Mouse (Mus musculus): ENCODE results near the gene Snd1. TPM values are rescaled to one million over a fixed set of nuclear protein-coding genes. Genes with fewer than 3 reads are reported as not detected.

Snd1 gene
- polyA plus RNA-seq, 1 experiment from 2014 or later, result 127 TPM

DNA sequence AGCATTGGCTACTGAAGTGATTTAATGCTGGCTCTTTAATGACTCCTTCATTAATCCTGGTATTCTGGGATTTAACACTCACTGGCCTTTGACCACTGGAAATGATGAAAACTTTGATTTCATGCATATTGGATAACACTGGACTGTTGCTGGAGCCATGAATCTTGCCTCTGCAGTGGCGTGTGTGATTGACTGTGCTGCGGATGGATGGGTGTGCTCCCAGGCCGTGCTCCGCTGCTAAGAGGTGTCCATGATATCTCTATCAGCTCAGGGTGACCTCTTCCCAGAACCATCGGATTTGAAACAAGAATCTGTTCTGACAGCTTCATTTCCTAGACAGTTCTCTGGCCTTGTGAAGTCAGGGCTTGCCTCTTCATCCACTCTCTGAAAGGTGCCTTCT lies 210.8 kb downstream of the Snd1 start:
- Histone ChIP-seq H3K27ac (ENCODE audit: low read depth, low read length) (no peak overlapping the region), H3K36me3 (ENCODE audit: control insufficient read depth, insufficient read depth, low read length) (no peaks in the 10 kb centered on the region), H3K27me3 (ENCODE audit: control insufficient read depth, insufficient read depth, low read length) (no peaks in the 10 kb centered on the region), H3K4me2 (replicated peaks; ENCODE audit: low read depth, low read length) (no peak overlapping the region), H3K9ac (ENCODE audit: low read depth, low read length) (no peak overlapping the region), H3K4me1 (ENCODE audit: control insufficient read depth, insufficient read depth, low read length) (peaks cover 15% of the 10 kb centered on the region), H3K9me3 (ENCODE audit: control insufficient read depth, low read length) (no peaks in the 10 kb centered on the region), H3K4me3 (ENCODE audit: low read length) (no peak overlapping the region)
- WGBS, result 52% methylated on average over 5 of the region's 5 CpGs
- peak; percentile 94 for ATAC-seq (ENCODE audit: low FRiP score, low TSS enrichment)

DNA sequence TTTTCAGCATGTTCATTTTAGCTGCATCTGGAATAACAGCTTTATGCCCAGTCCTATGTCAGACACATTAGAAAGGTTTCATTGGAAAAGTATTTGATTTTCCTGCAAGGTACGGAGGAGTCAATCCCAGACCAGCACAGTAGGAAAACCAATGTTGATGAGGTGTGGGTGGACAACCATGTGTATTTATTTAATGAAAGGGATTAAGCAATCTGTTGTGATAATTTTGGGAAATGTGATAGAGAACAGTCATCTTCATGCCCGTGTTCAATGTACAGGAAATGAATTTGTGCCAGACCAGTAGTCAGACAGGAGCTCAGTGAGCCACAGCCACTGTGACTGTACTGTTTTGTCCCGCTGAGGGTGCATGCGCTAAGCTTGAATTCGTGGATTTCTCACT lies 212.8 kb downstream of the Snd1 start:
- H3K4me2 ChIP-seq (replicated peaks; ENCODE audit: low read depth, low read length), result no peak overlapping the region
- no peaks in the 10 kb centered on the region for H3K9me3 ChIP-seq (ENCODE audit: control insufficient read depth, low read length)
- H3K27me3 ChIP-seq (ENCODE audit: control insufficient read depth, insufficient read depth, low read length), result no peaks in the 10 kb centered on the region
- H3K4me1 ChIP-seq (ENCODE audit: control insufficient read depth, insufficient read depth, low read length), result 0 out of 2 replicates have a peak, but pooled peaks cover 3% of the 10 kb centered on the region
- 79% methylated on average over 5 of the region's 5 CpGs for WGBS
- ATAC-seq (ENCODE audit: low FRiP score, low TSS enrichment), result no peak
- no peak overlapping the region for H3K4me3 ChIP-seq (ENCODE audit: low read length)
- no peaks in the 10 kb centered on the region for H3K36me3 ChIP-seq (ENCODE audit: control insufficient read depth, insufficient read depth, low read length)
- no peak overlapping the region for H3K9ac ChIP-seq (ENCODE audit: low read depth, low read length)
- no peak overlapping the region for H3K27ac ChIP-seq (ENCODE audit: low read depth, low read length)

DNA sequence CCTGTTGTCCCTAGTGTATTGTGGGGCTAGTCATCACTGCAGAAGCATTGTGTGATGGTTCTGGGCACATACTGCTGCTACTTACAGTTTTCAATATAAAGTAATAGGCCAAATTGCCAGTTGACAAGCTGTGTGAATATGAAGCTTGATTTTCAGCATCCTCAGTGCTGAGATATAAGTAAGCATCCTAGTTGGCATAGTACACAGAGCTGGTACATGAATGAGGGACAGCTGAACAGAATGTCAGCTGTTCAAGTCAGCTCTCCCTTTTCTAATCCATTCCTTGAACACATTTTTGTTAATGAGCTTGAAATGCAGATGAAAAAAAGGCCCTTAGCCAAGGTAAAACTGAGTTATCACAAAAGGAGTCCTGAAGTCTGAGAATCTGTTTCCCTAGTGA lies 217.7 kb downstream of the Snd1 start:
- Histone ChIP-seq H3K27me3 (ENCODE audit: control insufficient read depth, insufficient read depth, low read length) (no peaks in the 10 kb centered on the region), H3K4me1 (ENCODE audit: control insufficient read depth, insufficient read depth, low read length) (no peaks in the 10 kb centered on the region), H3K9me3 (ENCODE audit: control insufficient read depth, low read length) (no peaks in the 10 kb centered on the region), H3K9ac (ENCODE audit: low read depth, low read length) (no peak overlapping the region), H3K4me3 (ENCODE audit: low read length) (no peak overlapping the region), H3K27ac (ENCODE audit: low read depth, low read length) (no peak overlapping the region), H3K4me2 (replicated peaks; ENCODE audit: low read depth, low read length) (no peak overlapping the region), H3K36me3 (ENCODE audit: control insufficient read depth, insufficient read depth, low read length) (no peaks in the 10 kb centered on the region)
- no peak for ATAC-seq (ENCODE audit: low FRiP score, low TSS enrichment)

DNA sequence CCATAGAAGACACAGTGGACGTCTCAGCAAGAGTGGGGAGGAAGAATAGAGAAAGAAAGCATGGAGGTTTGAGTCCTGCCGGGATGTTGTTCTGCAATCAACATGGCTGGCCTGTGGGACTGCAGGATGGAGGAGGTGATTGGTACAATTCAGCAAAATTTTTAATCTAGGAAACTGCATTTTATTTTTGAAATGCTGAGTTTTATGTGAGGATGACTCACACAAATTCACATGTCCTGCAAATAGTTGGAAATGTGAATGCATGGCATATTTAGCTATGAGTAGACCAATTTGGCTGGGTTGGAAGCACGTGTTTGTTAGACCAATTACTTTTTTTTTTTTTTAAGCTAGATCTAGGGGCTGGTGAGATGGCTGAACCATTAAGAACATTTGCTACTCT lies 222.3 kb downstream of the Snd1 start:
- Histone ChIP-seq H3K4me1 (ENCODE audit: control insufficient read depth, insufficient read depth, low read length) (no peaks in the 10 kb centered on the region), H3K27me3 (ENCODE audit: control insufficient read depth, insufficient read depth, low read length) (no peaks in the 10 kb centered on the region), H3K9me3 (ENCODE audit: control insufficient read depth, low read length) (no peaks in the 10 kb centered on the region), H3K36me3 (ENCODE audit: control insufficient read depth, insufficient read depth, low read length) (no peaks in the 10 kb centered on the region), H3K4me2 (replicated peaks; ENCODE audit: low read depth, low read length) (no peak overlapping the region), H3K9ac (ENCODE audit: low read depth, low read length) (no peak overlapping the region), H3K4me3 (ENCODE audit: low read length) (no peak overlapping the region), H3K27ac (ENCODE audit: low read depth, low read length) (no peak overlapping the region)
- 83% methylated on average over 3 of the region's 3 CpGs for WGBS
- no peak for ATAC-seq (ENCODE audit: low FRiP score, low TSS enrichment)

DNA sequence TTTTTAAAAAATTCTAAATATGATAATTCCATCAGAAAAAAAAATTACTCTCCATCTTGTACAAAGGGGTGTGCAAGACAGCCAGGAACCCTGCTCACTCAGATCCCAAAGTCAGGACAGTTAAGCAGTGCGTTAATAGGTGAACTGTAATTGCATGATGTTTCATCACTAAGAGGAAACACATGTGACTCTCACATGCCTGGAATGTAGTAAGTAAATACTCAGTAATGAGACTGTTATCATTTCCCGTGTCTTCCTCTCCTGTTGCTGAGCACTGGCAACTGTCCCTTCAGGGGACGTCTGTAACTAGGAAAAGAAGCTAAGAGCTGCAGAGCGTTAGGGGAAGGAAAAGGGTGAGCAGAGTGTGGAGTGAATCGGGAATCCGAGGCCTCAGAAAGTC lies 229.7 kb downstream of the Snd1 start:
- H3K4me3 ChIP-seq (ENCODE audit: low read length), result no peak overlapping the region
- H3K4me2 ChIP-seq (replicated peaks; ENCODE audit: low read depth, low read length), result no peak overlapping the region
- ATAC-seq (ENCODE audit: low FRiP score, low TSS enrichment), result no peak
- 61% methylated on average over 6 of the region's 6 CpGs for WGBS
- no peaks in the 10 kb centered on the region for H3K9me3 ChIP-seq (ENCODE audit: control insufficient read depth, low read length)
- H3K4me1 ChIP-seq (ENCODE audit: control insufficient read depth, insufficient read depth, low read length), result 0 out of 2 replicates have a peak, but pooled peaks cover 13% of the 10 kb centered on the region
- no peaks in the 10 kb centered on the region for H3K27me3 ChIP-seq (ENCODE audit: control insufficient read depth, insufficient read depth, low read length)
- no peak overlapping the region for H3K27ac ChIP-seq (ENCODE audit: low read depth, low read length)
- H3K9ac ChIP-seq (ENCODE audit: low read depth, low read length), result no peak overlapping the region
- peaks cover 21% of the 10 kb centered on the region; the same call in 1 of the 2 replicates for H3K36me3 ChIP-seq (ENCODE audit: control insufficient read depth, insufficient read depth, low read length)

DNA sequence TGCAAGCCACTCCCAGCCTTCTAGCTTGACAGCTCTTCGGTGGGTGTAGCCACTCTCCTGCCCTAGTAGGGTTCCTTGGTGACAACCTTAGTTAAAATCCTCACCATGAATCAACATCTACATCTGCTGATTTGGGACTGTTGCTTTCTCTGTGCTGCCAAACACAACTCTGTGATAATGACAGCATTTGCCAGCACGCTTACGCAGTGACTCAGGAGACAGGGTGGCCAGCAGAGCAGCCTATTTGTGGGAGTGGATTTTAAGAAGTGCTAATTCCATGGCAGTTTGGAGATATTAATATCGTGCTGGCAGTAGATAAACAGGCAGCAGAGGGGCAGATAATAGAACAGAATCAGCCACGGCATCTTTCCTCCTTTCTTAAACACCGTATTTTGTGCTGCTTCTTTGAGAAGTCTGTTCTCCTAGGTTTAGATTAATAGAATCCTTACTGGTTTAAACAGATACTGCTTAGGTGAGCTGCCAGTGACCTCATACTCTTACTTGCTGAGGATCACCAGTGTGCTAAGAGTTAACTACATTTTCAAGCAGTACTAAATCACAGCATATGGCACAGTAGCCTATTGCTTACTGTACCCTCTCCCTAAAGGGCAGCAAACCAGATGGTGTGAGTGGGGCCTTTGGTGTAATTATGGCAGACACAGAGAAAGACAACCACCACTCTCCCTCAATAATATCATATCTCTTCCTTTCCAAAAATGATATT lies 230.6 kb downstream of the Snd1 start:
- WGBS, result 84% methylated on average over 6 of the region's 6 CpGs
- no peak overlapping the region for H3K4me2 ChIP-seq (replicated peaks; ENCODE audit: low read depth, low read length)
- no peak overlapping the region for H3K9ac ChIP-seq (ENCODE audit: low read depth, low read length)
- H3K36me3 ChIP-seq (ENCODE audit: control insufficient read depth, insufficient read depth, low read length), result peaks cover 21% of the 10 kb centered on the region; the same call in 1 of the 2 replicates
- 0 out of 2 replicates have a peak, but pooled peaks cover 17% of the 10 kb centered on the region for H3K4me1 ChIP-seq (ENCODE audit: control insufficient read depth, insufficient read depth, low read length)
- H3K27ac ChIP-seq (ENCODE audit: low read depth, low read length), result no peak overlapping the region
- H3K4me3 ChIP-seq (ENCODE audit: low read length), result no peak overlapping the region
- H3K9me3 ChIP-seq (ENCODE audit: control insufficient read depth, low read length), result no peaks in the 10 kb centered on the region
- ATAC-seq (ENCODE audit: low FRiP score, low TSS enrichment), result no peak
- no peaks in the 10 kb centered on the region for H3K27me3 ChIP-seq (ENCODE audit: control insufficient read depth, insufficient read depth, low read length)

DNA sequence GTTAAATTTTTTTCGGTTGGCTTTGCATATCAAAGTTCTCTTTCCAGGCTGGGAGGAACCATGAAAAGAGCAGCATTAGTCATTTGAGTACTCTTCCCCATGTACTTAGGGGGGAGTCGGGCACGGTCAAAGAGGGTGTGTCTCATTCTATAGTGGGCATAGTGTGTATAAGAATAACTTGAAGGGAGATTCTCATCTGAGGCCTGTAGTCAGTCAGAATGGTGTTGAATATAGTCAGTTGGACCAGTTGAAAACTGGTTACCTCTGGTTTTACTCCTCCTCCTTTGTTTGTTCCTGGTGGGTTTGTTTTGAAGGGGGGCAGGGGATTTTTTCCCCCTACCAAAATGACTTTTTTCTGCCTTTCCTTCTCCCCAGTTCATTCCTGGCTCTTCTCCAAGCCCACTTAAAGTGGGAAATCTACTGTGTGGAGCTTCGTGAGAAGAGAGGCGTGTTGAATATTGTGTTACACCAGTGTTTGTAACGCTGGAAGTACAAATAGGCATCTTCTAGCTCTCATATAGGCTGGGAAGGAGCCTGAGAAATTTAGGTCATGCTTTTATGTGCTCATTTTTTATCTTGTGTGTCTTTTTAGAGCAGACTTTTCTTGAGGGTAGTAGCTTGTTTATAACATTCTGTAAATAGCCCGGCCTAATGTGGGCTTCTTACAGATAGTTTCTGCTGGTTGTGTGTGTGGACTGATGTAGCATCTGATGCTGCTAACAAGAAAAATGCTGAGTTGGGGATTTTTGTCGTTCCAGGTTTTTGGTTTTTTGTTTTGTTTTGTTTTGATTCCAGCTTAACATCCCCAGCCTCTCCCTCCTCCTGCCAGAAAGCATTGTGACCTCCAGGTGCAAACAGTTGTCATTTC lies 231.4 kb downstream of the Snd1 start:
- Histone ChIP-seq H3K36me3 (ENCODE audit: control insufficient read depth, insufficient read depth, low read length) (peaks cover 21% of the 10 kb centered on the region; the same call in 1 of the 2 replicates), H3K9me3 (ENCODE audit: control insufficient read depth, low read length) (no peaks in the 10 kb centered on the region), H3K9ac (ENCODE audit: low read depth, low read length) (no peak overlapping the region), H3K27ac (ENCODE audit: low read depth, low read length) (no peak overlapping the region), H3K4me3 (ENCODE audit: low read length) (no peak overlapping the region), H3K4me2 (replicated peaks; ENCODE audit: low read depth, low read length) (no peak overlapping the region), H3K4me1 (ENCODE audit: control insufficient read depth, insufficient read depth, low read length) (0 out of 2 replicates have a peak, but pooled peaks cover 17% of the 10 kb centered on the region), H3K27me3 (ENCODE audit: control insufficient read depth, insufficient read depth, low read length) (no peaks in the 10 kb centered on the region)
- ATAC-seq (ENCODE audit: low FRiP score, low TSS enrichment), result no peak
- WGBS, result 69% methylated on average over 8 of the region's 8 CpGs

DNA sequence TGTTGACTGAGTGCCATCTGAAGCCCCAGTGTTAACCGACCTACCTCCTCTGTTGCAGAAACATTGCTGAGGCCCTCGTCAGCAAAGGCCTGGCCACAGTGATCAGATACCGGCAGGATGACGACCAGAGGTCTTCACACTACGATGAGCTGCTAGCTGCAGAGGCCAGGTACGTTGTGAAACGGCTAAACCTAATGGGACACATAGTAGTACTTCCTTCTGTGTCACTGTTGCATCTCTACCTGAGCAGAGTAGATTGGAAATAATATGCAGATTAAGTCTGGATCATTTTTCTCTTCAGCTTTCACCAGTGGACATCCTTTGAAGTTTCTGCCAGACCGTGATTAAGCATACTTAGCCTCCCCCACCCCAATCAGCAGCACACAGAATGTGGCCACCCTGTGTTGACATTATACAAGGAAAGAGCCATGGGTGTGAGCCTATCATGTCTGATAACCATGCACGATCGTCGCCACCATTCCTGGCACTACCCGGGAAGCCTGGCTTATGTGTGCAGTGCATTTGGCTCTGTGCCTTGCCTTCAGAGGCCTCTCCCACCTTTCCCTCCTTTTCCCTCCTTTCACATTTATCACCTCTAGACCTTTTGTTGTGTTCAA lies 232.1 kb downstream of the Snd1 start:
- H3K27me3 ChIP-seq (ENCODE audit: control insufficient read depth, insufficient read depth, low read length), result no peaks in the 10 kb centered on the region

More for the DNA sequence above, 232.1 kb downstream of the Snd1 start:
- no peak overlapping the region for H3K4me3 ChIP-seq (ENCODE audit: low read length)
- ATAC-seq (ENCODE audit: low FRiP score, low TSS enrichment), result no peak
- peaks cover 21% of the 10 kb centered on the region; the same call in 1 of the 2 replicates for H3K36me3 ChIP-seq (ENCODE audit: control insufficient read depth, insufficient read depth, low read length)
- WGBS, result 68% methylated on average over 12 of the region's 12 CpGs
- H3K4me2 ChIP-seq (replicated peaks; ENCODE audit: low read depth, low read length), result no peak overlapping the region
- H3K27ac ChIP-seq (ENCODE audit: low read depth, low read length), result no peak overlapping the region
- no peaks in the 10 kb centered on the region for H3K9me3 ChIP-seq (ENCODE audit: control insufficient read depth, low read length)
- H3K4me1 ChIP-seq (ENCODE audit: control insufficient read depth, insufficient read depth, low read length), result 0 out of 2 replicates have a peak, but pooled peaks cover 17% of the 10 kb centered on the region
- no peak overlapping the region for H3K9ac ChIP-seq (ENCODE audit: low read depth, low read length)
